Mouse (Mus musculus) CH12.LX (cell line): Measurements from ENCODE around the gene Chchd3. TPM values are rescaled to one million over a fixed set of nuclear protein-coding genes. Genes with fewer than 3 reads are reported as not detected.

Experiments
- DNase-seq: peaks from one replicate; pipeline ENCODE4 v3.0.0-alpha.2; 2013; ENCODE audit errors: extremely low read depth
- H3K27ac ChIP-seq: 2 replicates; pipeline ENCODE4 v1.5.1; 2012; ENCODE audit warnings: low read depth, mild to moderate bottlenecking, control low read depth, moderate library complexity; ENCODE audit not compliant: insufficient read depth
- H3K27me3 ChIP-seq: replicated peaks from 2 replicates; pipeline ENCODE3; 2012; ENCODE audit warnings: inconsistent platforms
- H3K36me3 ChIP-seq, 2 experiments: replicated peaks in 1 of 2; 2 replicates each; pipeline versions ENCODE3 to v1.6.1; 2012; ENCODE audit warnings: inconsistent platforms in 1 of 2, low read length in 1 of 2, mild to moderate bottlenecking in 1 of 2, mixed read lengths in 1 of 2, moderate library complexity in 1 of 2; ENCODE audit not compliant: control insufficient read depth in 1 of 2, insufficient read depth in 1 of 2
- H3K4me1 ChIP-seq, 2 experiments: 2 replicates each; pipeline ENCODE4 v1.6.1; 2012; ENCODE audit warnings: inconsistent platforms in 1 of 2, moderate library complexity in 1 of 2; ENCODE audit not compliant: insufficient read depth in 2 of 2, control insufficient read depth in 1 of 2
- H3K4me2 ChIP-seq: 2 replicates; pipeline ENCODE4 v1.6.1; 2012; ENCODE audit warnings: low read depth, mild to moderate bottlenecking, control low read depth; ENCODE audit not compliant: poor library complexity, insufficient read depth, severe bottlenecking
- H3K4me3 ChIP-seq, 3 experiments: fragments of 150-350 bp in 1 of 3; sonication (generic) in 1 of 3; replicated peaks in 1 of 3; 2 replicates each; pipeline versions ENCODE3 to v1.5.1; 2011 to 2012; ENCODE audit warnings: low read depth in 2 of 3, low read length in 2 of 3, mild to moderate bottlenecking in 2 of 3, moderate library complexity in 2 of 3, control low read depth in 1 of 3, improper control_type of control experiment in 1 of 3, inconsistent platforms in 1 of 3, mixed read lengths in 1 of 3; ENCODE audit not compliant: poor library complexity in 1 of 3
- H3K79me2 ChIP-seq: replicated peaks from 2 replicates; pipeline ENCODE4 v1.6.1; 2012; ENCODE audit warnings: mild to moderate bottlenecking, moderate library complexity; ENCODE audit not compliant: control insufficient read depth, poor library complexity, insufficient read depth, severe bottlenecking; ENCODE audit errors: extremely low read depth
- H3K9ac ChIP-seq: 2 replicates; pipeline ENCODE4 v1.6.1; 2012; ENCODE audit warnings: low read depth, mild to moderate bottlenecking, control low read depth, moderate library complexity; ENCODE audit not compliant: insufficient read depth
- H3K9me3 ChIP-seq: replicated peaks from 2 replicates; pipeline ENCODE3; 2012; ENCODE audit warnings: low read length, inconsistent platforms, mixed read lengths
- CHD1 ChIP-seq: IDR thresholded peaks from 2 replicates; pipeline ENCODE4 v1.6.1; 2012; ENCODE audit warnings: low read depth, low read length, improper control_type of control experiment, inconsistent platforms
- CHD2 ChIP-seq: IDR thresholded peaks from 2 replicates; pipeline ENCODE4 v1.6.1; 2011; ENCODE audit warnings: low read length, improper control_type of control experiment
- E2F4 ChIP-seq: IDR thresholded peaks from 2 replicates; pipeline ENCODE4 v1.6.1; 2011; ENCODE audit warnings: low read depth, low read length, improper control_type of control experiment; ENCODE audit not compliant: insufficient replicate concordance
- ELF1 ChIP-seq: IDR thresholded peaks from 2 replicates; pipeline ENCODE4 v1.6.1; 2014; ENCODE audit warnings: low read depth, mild to moderate bottlenecking, inconsistent platforms, low read length, improper control_type of control experiment
- ETS1 ChIP-seq: conservative IDR thresholded peaks from 2 replicates; pipeline ENCODE4 v1.6.1; 2012; ENCODE audit warnings: low read depth, mild to moderate bottlenecking, inconsistent platforms, low read length, improper control_type of control experiment, moderate library complexity
- GABPA ChIP-seq: IDR thresholded peaks from 2 replicates; pipeline ENCODE4 v1.6.1; 2012; ENCODE audit warnings: low read depth, low read length, improper control_type of control experiment, inconsistent platforms; ENCODE audit not compliant: insufficient replicate concordance
- HCFC1 ChIP-seq: IDR thresholded peaks from 2 replicates; pipeline ENCODE4 v1.6.1; 2012; ENCODE audit warnings: low read depth, mild to moderate bottlenecking, inconsistent platforms, low read length, improper control_type of control experiment
- JUND ChIP-seq: conservative IDR thresholded peaks from 2 replicates; pipeline ENCODE4 v1.6.1; 2011; ENCODE audit warnings: low read depth, low read length, improper control_type of control experiment
- KAT2A ChIP-seq: IDR thresholded peaks from 2 replicates; pipeline ENCODE4 v1.6.1; 2012; ENCODE audit warnings: low read length, improper control_type of control experiment, inconsistent platforms; ENCODE audit not compliant: insufficient replicate concordance
- MAX ChIP-seq: IDR thresholded peaks from 2 replicates; pipeline ENCODE4 v1.6.1; 2011; ENCODE audit warnings: low read length, improper control_type of control experiment
- MEF2A ChIP-seq: IDR thresholded peaks from 2 replicates; pipeline ENCODE4 v1.6.1; 2014; ENCODE audit warnings: low read depth, mild to moderate bottlenecking, inconsistent platforms, low read length, improper control_type of control experiment, borderline replicate concordance
- MXI1 ChIP-seq: IDR thresholded peaks from 2 replicates; pipeline ENCODE4 v1.6.1; 2011; ENCODE audit warnings: mild to moderate bottlenecking, low read depth, low read length, improper control_type of control experiment
- MYC ChIP-seq: IDR thresholded peaks from 2 replicates; pipeline ENCODE4 v1.6.1; 2011; ENCODE audit warnings: low read depth, mild to moderate bottlenecking, improper control_type of control experiment, low read length
- NRF1 ChIP-seq: IDR thresholded peaks from 2 replicates; pipeline ENCODE4 v1.6.1; 2014; ENCODE audit warnings: low read depth, mild to moderate bottlenecking, inconsistent platforms, low read length, improper control_type of control experiment, moderate library complexity
- RAD21 ChIP-seq: IDR thresholded peaks from 2 replicates; pipeline ENCODE4 v1.6.1; 2011; ENCODE audit warnings: low read depth, mild to moderate bottlenecking, low read length, improper control_type of control experiment, moderate library complexity
- RCOR1 ChIP-seq: conservative IDR thresholded peaks from 2 replicates; pipeline ENCODE4 v1.6.1; 2012; ENCODE audit warnings: low read depth, mild to moderate bottlenecking, inconsistent platforms, low read length, improper control_type of control experiment
- SMC3 ChIP-seq: IDR thresholded peaks from 2 replicates; pipeline ENCODE4 v1.6.1; 2011; ENCODE audit warnings: low read depth, low read length, improper control_type of control experiment
- TBP ChIP-seq: conservative IDR thresholded peaks from 2 replicates; pipeline ENCODE4 v1.6.1; 2011; ENCODE audit warnings: low read depth, low read length, improper control_type of control experiment
- TCF12 ChIP-seq: IDR thresholded peaks from 2 replicates; pipeline ENCODE4 v1.6.1; 2014; ENCODE audit warnings: low read depth, mild to moderate bottlenecking, inconsistent platforms, low read length, improper control_type of control experiment
- USF1 ChIP-seq: IDR thresholded peaks from 2 replicates; pipeline ENCODE4 v1.6.1; 2014; ENCODE audit warnings: low read depth, mild to moderate bottlenecking, inconsistent platforms, low read length, improper control_type of control experiment
- ZC3H11A ChIP-seq: IDR thresholded peaks from 2 replicates; pipeline ENCODE4 v1.6.1; 2012; ENCODE audit warnings: low read depth, mild to moderate bottlenecking, inconsistent platforms, low read length, improper control_type of control experiment
- ZKSCAN1 ChIP-seq: IDR thresholded peaks from 2 replicates; pipeline ENCODE4 v1.6.1; 2012; ENCODE audit warnings: low read depth, inconsistent platforms, low read length, improper control_type of control experiment, borderline replicate concordance
- dilution Hi-C: fragments of 300-500 bp; cut with MboI; formaldehyde crosslinking; loops from 2 replicates; pipeline ENCODE4 v1.14.3; 2020; ENCODE audit warnings: low sequenced_read_pairs; ENCODE audit not compliant: extremely low pct_unique_long_range_greater_than_20kb, extremely low pct_ligation_motif_present
- in situ Hi-C: fragments of 300-500 bp; cut with MboI; formaldehyde crosslinking; loops from 3 replicates; pipeline ENCODE4 v1.14.3; 2019; ENCODE audit warnings: low sequenced_read_pairs, low pct_ligation_motif_present, low pct_unique_long_range_greater_than_20kb, mixed read lengths
- polyA plus RNA-seq: library from polyadenylated mRNA; unstranded; fragments of >175 nt; gene quantifications from 2 replicates; pipeline ENCODE4 v1.2.1, GENCODE M21; 2012; ENCODE audit warnings: low read depth; ENCODE audit not compliant: insufficient read length
- total RNA-seq, 2 experiments: library from RNA; depleted of rRNA; stranded (reverse); fragments of 300-350 nt in 1 of 2; fragments of >200 nt in 1 of 2; gene quantifications; 2 replicates each; pipeline ENCODE4 v1.2.3; 2012 to 2014

The Chchd3 gene
- total and polyA plus RNA-seq, 3 experiments: 116 to 197 (median 133) TPM

- Histone ChIP-seq H3K27me3 (no peaks in the 10 kb centered on the region), H3K36me3 (peaks cover 0 to 39% of the 10 kb centered on the region in 2 experiments), H3K79me2 (peaks cover 3% of the 10 kb centered on the region; the same call in 1 of the 2 replicates), H3K9ac (no peak overlapping the region), H3K27ac (no peak overlapping the region), H3K4me3 (no peak overlapping the region), H3K4me2 (no peak overlapping the region), H3K4me1 (peaks cover 0 to 10% of the 10 kb centered on the region in 2 experiments; a peak in 2 of 4 replicates), H3K9me3 (no peaks in the 10 kb centered on the region)
- dilution Hi-C loops (no loop called here), in situ Hi-C loops (no loop called here)
- TF ChIP-seq TCF12 (no peak), USF1 (no peak), MAX (no peak), HCFC1 (no peak), MXI1 (no peak), RCOR1 (no peak), CHD1 (no peak), MYC (no peak), KAT2A (no peak), ZKSCAN1 (no peak)
- DNase-seq: no peak
These were observed 69.9 kb downstream of the Chchd3 start for GRCm38 (mm10) chr6:32990061-32990633.

- TF ChIP-seq ETS1: no peak
- no peak for TF ChIP-seq JUND
- TF ChIP-seq USF1: no peak
- no peak for TF ChIP-seq SMC3
- TF ChIP-seq CHD2: no peak
- no peak for TF ChIP-seq RAD21
- TF ChIP-seq HCFC1: no peak
- TF ChIP-seq ELF1: no peak
- no peak for TF ChIP-seq ZC3H11A
- TF ChIP-seq TBP: no peak
- TF ChIP-seq KAT2A: no peak
- TF ChIP-seq GABPA: no peak
- no peak for TF ChIP-seq TCF12
- no peak for TF ChIP-seq NRF1
- no peak for TF ChIP-seq E2F4
- no peak for TF ChIP-seq MEF2A
- Histone ChIP-seq H3K36me3 (peaks cover 0 to 30% of the 10 kb centered on the region in 2 experiments), H3K79me2 (peaks cover 3% of the 10 kb centered on the region; the same call in 1 of the 2 replicates), H3K27me3 (no peaks in the 10 kb centered on the region), H3K4me3 (no peak overlapping the region), H3K9ac (no peak overlapping the region), H3K4me1 (no peaks in the 10 kb centered on the region), H3K27ac (no peak overlapping the region), H3K9me3 (no peaks in the 10 kb centered on the region), H3K4me2 (no peak overlapping the region)
- DNase-seq: no peak
- dilution Hi-C loops (no loop called here), in situ Hi-C loops (no loop called here)
These were observed 71.5 kb downstream of the Chchd3 start for GRCm38 (mm10) chr6:32988561-32988960.
